Mouse (Mus musculus): ENCODE results near the gene Igdcc3.

DNA sequence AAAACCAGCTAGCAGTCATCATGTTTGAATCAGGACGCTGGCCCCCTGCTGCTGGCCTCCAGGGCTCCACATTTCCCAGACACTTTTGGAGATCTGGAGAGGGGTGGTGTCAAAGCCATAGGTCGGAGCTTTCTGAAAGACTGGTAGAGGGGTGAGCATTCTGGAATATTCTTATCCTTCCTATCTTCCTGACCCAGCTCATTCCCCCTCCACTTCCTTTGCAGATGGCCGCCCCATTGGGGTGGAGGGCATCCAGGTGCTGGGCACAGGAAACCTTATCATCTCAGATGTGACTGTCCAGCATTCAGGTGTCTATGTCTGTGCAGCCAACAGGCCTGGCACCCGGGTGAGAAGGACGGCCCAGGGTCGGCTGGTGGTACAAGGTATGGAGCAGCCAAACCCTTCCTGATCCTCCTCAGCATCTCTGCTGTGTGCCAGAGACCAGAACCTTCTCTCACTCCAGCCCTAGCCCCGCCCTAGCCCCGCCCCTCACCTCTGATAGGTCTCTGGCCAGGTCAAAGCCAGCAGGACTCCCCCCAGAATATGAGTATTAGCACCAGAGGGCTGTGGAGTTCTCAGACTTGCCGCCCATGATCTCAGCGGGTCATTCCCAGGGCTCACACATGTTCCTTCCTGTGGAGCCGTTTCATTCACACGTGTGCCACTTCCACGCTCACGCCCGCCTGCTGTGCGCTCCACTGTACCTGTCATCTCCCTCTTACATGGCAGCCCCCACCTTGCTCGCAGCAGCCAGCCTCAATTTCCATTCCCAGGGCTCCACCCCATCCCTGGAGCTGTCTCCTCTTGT, 39.0 kb downstream of the Igdcc3 start:
- TF ChIP-seq CTCF (IDR thresholded peaks at IDR 0.05; ENCODE audit: control insufficient read depth, insufficient read depth, low read length): no peak
- TF ChIP-seq POLR2A (IDR thresholded peaks at IDR 0.05; ENCODE audit: borderline replicate concordance, control insufficient read depth, low read depth, low read length): no peak
